Mouse (Mus musculus): Measurements from ENCODE around the gene Olfm2.
"Not testable (repeated sequence)": the region's sequence is repeated elsewhere in the genome, so short reads cannot be mapped to it uniquely, and the experiment has no call there.

Olfm2 gene

GRCm38 (mm10) chr9:20696107-20696712, 49.9 kb downstream of the Olfm2 start:
- DNase-seq: no peak

DNA sequence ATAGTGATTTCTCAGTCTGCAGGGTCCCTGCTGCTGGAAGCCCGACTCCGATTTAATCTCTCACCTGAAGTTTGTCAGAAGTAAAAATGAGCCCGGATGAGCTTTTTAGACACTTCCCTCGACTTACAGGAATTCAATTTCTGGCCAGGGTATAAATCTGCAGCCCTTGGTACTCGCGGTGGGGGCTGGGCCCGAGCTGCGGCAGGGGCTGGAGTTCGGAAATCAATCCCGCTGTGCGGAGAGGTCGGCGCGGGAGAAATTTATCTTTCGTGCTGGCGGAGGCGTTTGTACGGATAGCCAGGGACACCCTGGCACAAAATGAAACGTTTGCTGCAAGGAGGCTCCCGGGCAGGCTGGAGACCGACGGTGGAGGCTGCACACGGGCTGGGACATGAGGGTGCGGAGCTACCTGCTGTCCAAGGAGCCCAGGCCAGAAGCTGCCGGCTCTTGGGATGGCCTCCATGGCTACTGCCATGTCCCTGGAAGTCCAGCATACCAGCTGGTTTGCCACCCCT, 51.4 kb downstream of the Olfm2 start:
- no peak for DNase-seq

- no peak for DNase-seq
Measured at GRCm38 (mm10) chr9:20692863-20693262, 53.3 kb downstream of the Olfm2 start.

DNA sequence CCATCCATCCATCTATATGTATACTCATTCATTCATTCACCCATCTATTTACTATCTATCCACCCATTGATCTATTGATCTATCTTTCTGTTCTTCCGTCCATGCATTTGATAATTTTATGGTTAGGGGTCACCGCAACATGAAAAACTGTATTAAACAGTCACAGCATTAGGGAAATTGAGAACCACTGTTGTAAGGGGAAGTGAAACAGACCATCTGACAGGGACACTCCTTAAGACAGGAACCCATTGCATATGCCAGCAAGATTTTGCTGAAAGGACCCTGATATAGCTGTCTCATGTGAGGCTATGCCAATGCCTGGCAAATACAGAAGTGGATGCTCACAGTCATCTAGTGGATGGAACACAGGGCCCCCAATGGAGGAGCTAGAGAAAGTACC, 55.7 kb downstream of the Olfm2 start:
- DNase-seq: not testable (repeated sequence)

- DNase-seq: no peak
Measured at GRCm38 (mm10) chr9:20689913-20690312, 56.2 kb downstream of the Olfm2 start.

DNA sequence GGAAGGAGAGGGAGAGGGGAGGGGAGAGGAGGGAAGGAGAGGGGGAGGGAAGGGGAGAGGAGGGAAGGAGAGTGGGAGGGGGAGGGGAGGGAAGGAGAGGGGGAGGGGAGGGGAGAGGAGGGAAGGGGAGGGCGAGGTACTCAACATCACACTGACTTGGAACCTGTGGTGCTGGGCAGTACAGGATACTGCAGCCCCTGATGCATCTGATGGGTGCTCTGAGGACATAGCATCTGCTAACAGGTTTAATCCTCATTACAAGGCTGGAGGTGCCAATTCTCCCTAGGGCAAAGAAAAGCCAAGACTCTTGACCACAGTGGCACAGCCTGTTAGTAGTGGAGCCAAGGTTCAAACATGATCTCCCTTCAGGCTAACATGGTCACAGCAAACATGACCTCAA, 56.7 kb downstream of the Olfm2 start:
- no peak for DNase-seq

GRCm38 (mm10) chr9:20685081-20685861, 60.9 kb downstream of the Olfm2 start:
- peak; percentile 64 for DNase-seq

DNA sequence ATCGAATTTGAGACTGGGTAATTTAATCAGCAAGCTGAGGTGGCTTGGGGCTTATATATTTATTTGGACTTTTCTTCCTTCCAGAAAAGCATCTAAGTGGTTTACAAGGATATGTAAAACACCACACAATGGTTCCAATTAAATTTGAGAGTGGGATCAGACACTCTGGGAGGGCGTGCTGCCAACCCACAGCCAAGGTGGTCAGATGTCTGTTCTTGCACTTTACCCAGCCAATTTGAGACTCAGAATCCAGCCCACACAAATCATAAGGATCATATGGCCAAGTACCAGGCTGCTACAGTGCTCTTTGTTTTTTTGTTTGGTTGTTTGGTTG, 63.8 kb downstream of the Olfm2 start:
- no peak for DNase-seq

- DNase-seq: no peak
Measured at GRCm38 (mm10) chr9:20681546-20682388, 64.4 kb downstream of the Olfm2 start.

DNA sequence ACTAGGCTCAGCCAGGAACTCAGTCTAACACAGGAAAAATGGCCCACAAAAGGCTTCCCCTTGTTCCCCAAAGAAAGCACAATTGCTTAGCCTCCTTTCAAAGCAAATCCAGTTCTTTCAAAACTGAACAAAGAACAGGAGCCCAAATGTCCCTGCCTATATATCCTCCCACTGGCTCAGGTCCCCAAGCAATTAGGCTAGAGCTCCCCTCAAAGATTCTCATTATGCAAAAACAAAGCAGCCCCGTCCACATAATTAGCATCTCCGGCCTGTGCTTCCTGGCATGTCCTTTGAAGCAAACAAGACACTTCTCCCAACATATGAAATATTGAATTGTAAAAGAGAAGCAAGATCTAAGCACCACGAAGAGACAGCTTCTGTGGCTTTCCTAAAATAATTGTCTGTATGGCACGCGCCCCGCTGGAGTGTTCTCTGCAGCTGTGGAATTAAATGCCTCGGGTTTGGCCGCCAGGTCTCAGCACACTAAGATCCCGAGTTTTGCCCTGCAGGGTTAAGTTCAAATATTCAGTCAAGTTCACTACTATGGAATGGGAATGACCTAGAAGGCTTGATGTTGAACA, 65.7 kb downstream of the Olfm2 start:
- DNase-seq: no peak

DNA sequence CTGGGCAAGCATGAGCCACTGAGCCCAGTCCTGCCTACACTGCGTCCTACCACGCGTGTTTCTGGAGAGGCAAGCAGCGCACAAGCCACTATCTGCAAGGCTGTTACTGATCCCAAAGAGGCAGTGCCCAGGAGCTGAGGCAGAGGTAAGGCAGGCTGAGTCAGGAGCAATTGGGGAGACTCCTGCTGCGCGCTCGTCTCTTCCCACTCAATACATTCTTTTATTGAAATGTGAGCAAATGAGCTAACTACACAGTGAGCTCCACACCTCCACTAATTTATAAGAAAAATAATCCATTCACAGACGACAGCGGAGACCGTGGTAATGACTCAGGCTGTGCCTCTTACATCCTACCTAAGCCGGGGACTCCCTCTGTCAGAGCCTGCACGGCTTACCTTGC, 68.3 kb downstream of the Olfm2 start:
- no peak for DNase-seq

GRCm38 (mm10) chr9:20672047-20672446, 74.1 kb downstream of the Olfm2 start:
- no peak for DNase-seq

DNA sequence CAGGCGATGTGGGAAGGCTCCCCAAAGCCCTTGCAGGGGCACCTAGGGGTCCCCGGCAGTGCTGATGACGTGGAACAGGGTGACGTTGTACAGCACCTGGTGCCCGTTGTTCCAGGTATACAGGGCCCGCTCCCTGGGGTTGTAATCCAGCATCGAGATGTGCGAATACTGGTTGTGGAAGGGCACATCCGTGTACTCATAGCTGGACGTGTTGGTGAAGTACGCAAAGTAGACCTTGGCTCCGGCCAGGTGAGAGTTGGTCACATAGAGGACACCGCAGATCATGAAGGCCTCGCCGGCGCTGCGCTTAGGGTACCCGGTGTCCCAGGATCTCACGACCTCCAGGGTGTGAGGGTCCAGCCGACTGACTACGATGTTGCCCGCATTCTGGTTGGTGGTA, 78.1 kb downstream of the Olfm2 start:
- no peak for DNase-seq

GRCm38 (mm10) chr9:20666510-20667034, 79.6 kb downstream of the Olfm2 start:
- no peak for DNase-seq

DNA sequence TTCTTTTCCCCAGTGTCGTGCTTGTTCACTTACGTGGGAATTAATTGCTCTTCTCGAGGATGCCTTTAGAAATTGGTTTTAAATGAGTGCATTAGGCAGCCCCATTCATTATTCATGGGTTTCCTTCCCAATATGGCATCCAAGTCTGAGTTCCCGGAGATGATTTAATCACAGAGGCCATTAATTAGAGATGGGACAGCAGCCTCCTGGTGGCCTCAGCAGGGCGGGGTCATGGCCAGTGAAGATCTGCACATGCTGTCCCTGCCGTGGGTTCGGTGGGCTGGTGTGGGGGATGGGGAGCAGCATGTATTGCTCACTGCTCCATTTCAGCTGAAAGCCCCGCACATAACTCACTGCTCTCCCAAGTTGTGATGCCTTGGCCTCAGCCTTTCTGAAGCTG, 80.2 kb downstream of the Olfm2 start:
- DNase-seq: no peak

- DNase-seq: no peak
Measured at GRCm38 (mm10) chr9:20664982-20665637, 81.0 kb downstream of the Olfm2 start.

DNA sequence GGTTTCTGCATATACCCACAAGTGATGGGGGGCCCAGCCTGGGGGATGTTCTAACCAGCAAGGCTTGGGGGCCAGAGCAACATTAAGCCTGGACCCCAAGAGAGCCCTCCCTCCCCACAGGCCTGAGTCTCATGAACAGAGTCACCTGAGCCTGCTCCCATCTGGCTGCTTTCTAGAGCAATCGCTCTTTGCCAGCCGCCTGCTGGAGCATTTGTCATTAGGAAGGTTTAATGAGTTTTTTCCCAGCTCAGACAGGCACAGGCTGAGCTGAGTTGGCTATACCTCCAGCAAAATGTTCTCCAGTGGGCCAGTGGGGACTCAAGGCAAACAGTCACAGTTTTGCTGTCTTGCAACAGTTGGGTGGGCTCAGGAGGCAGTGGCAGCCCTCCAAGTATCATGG, 81.8 kb downstream of the Olfm2 start:
- DNase-seq: peak; percentile 79

DNA sequence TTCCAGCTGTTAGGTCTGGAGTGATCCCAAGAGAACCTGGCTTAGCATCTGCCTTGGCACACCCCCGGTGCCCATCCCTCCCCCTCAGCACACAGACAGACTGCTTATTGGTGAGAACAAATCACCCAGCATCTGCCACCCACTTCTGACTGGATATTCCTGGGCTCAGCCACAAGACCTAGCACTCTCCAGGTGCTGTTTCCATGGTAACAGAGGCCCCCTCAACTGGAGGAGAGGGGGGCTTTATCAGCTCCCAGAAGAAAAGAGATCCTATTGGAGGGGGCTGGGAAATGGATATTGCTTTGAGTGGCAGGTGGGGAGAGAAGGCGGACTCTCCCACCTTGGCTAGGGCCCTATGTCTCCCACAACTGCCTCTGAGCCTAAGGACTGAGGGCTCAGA, 82.2 kb downstream of the Olfm2 start:
- DNase-seq: peak; percentile 87

DNA sequence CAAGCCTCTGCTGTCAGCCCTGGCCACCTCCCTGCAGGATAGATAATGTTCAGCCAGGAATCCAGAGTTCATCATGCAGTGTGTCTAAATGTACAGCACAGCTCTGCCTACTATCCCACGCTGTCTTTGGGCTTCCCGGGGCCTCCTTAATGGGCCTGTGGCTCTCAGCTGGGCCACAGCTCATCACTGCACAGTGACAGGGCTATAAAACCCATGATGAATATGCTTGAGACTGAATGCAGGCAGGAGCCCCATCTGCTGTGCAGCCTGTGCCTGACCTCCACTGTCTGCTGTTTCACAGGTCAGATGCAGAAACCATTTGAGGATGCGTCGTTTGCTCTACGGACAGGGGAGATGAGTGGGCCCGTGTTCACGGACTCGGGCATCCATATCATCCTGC, 83.3 kb downstream of the Olfm2 start:
- DNase-seq: no peak

DNA sequence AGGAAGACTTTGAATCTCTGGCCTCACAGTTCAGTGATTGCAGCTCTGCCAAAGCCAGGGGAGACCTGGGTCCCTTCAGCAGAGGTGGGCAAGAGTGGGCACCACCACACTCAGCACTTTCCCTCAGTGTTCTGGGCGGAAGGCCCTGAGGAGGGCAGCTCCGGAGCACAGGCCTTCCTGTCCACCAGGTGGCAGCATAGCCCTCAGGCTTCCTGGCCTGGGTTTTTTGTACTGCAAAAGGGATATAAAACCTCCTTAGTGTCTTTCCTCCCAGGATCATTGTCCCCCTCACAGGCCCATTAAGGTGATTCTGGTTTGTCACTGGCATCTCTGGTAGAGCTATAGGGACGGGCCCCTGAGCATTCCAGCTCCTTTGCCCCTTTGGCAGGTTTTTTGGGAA, 83.8 kb downstream of the Olfm2 start:
- no peak for DNase-seq

DNA sequence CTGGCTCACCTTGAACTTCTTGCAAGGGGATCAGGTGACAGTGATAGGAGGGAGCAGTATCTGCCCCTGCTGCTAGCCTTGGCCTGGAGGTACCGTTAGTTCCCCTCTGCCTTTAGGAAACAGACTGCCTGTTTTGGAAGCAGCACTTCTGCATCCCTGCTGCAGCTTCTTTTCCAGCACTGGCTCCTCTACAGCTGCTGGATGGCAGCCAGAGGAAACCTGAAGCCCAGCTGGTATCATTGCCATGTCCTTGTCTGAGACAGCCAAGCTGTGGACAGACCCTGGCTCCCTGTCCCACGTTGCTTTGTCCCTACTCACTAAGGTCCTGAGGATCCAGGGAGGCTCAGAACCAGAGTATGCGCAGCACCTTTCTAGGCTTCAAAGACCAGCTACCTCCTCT, 88.6 kb downstream of the Olfm2 start:
- no peak for DNase-seq

DNA sequence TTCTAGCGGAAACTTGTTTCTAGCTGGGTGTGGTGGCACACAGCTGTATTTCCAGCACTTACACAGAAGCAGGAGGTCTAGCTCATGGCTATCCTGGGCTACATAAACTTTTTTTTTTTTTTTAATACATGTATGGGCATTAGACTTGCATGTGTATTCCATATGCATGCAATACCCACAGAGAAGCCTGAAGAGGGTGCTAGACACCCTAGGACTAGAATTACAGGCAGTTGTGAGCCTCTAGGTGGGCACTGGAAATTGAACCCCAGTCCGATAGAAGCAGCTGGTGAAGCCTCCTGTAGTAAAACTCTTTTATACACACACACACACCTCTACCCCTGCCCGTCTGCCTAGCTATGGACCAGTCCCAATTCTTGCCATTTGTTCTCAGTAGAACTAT, 92.3 kb downstream of the Olfm2 start:
- no peak for DNase-seq

- DNase-seq: no peak
Measured at GRCm38 (mm10) chr9:20652260-20652658, 93.9 kb downstream of the Olfm2 start.
